Mouse (Mus musculus) lung, adult 2 months (tissue): ENCODE results near the gene Il10ra. TPM values are rescaled to one million over a fixed set of nuclear protein-coding genes. Genes with fewer than 3 reads are reported as not detected.

ENCODE experiments used
- DNase-seq: peaks from one replicate; pipeline ENCODE4 v3.0.0; 2022
- H3K4me1 ChIP-seq: fragments of 200-500 bp; 2 replicates; pipeline ENCODE4 v1.6.1; 2011; ENCODE audit warnings: low read length; ENCODE audit not compliant: control insufficient read depth, insufficient read depth
- H3K4me3 ChIP-seq: fragments of 200-500 bp; replicated peaks from 2 replicates; pipeline ENCODE3; 2011; ENCODE audit warnings: low read depth, mild to moderate bottlenecking, control low read depth, low read length; ENCODE audit errors: extremely low read depth
- CTCF ChIP-seq: fragments of 200-500 bp; IDR thresholded peaks from 2 replicates; pipeline ENCODE4 v1.5.1; 2011; ENCODE audit warnings: mild to moderate bottlenecking, low read length, control low read depth; ENCODE audit not compliant: insufficient read depth
- POLR2A ChIP-seq: fragments of 200-500 bp; IDR thresholded peaks from 2 replicates; pipeline ENCODE4 v1.6.1; 2011; ENCODE audit warnings: low read depth, mild to moderate bottlenecking, control low read depth, low read length, borderline replicate concordance; ENCODE audit errors: extremely low read depth
- WGBS: fragments of 180-500 bp; shearing (Covaris S2); methylation state at CpG from one replicate; pipeline ENCODE4 v1.1.7; 2018; 5-methylcytosine and 5-hydroxymethylcytosine counted together
- polyA plus RNA-seq: library from polyadenylated mRNA; depleted of rRNA; stranded (reverse); fragments of >200 nt; gene quantifications from 2 replicates; pipeline ENCODE4 v1.2.3, GENCODE M21; 2012; rRNA removed

Gene Il10ra
- polyA plus RNA-seq, 1 experiment, result 12.9 TPM

GRCm38 (mm10) chr9:45212001-45212400 is 56.9 kb downstream of the Il10ra start:
- 69% methylated on average over 6 of the region's 6 CpGs for WGBS
- no peaks in the 10 kb centered on the region for H3K4me1 ChIP-seq
- no peak overlapping the region for H3K4me3 ChIP-seq
- DNase-seq, result no peak
- TF ChIP-seq POLR2A (no peak), CTCF (no peak)

DNA sequence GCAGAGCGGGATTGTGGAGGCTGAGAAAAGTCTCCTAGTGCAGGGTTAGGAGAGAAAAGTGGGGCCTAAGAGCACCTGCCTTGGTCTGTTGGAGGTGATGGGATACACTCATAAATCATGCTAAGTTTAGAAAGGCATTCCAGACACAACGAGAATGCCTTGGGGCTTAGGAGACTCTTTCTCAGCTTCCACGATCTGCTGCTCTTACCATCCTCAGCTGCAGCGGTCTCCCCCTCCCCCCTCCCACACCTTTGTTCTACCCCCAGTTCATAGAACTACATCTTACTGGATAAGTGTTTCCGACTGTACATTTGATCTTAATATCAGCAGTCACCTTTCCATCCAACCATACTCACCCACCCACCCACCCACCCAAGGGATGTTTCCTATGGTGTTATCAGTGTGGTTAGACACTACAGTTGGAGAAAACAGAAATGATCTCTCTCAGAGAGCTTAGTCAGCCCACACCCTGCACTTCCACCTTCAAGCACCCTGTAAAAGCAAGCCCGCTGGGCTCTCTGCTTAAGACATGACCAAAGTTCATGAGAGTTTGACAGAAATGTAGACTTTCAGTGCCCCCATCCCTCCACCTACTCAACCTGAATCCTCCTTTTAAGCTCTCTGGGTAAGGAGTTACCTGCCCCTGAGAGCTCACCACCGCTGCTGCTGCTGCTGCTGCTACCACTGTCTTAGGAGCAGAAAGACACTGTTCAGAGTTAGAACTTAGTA is 61.8 kb downstream of the Il10ra start:
- no peak for DNase-seq
- 77% methylated on average over 7 of the region's 7 CpGs for WGBS
- no peak for TF ChIP-seq CTCF
- TF ChIP-seq POLR2A, result no peak
- Histone ChIP-seq H3K4me3 (no peak overlapping the region), H3K4me1 (no peaks in the 10 kb centered on the region; the same call in 1 of the 2 replicates)

GRCm38 (mm10) chr9:45206121-45206520 is 62.8 kb downstream of the Il10ra start:
- Histone ChIP-seq H3K4me1 (peaks cover 2% of the 10 kb centered on the region), H3K4me3 (no peak overlapping the region)
- DNase-seq, result no peak
- 70% methylated on average over 4 of the region's 4 CpGs for WGBS
- no peak for TF ChIP-seq CTCF
- no peak for TF ChIP-seq POLR2A

DNA sequence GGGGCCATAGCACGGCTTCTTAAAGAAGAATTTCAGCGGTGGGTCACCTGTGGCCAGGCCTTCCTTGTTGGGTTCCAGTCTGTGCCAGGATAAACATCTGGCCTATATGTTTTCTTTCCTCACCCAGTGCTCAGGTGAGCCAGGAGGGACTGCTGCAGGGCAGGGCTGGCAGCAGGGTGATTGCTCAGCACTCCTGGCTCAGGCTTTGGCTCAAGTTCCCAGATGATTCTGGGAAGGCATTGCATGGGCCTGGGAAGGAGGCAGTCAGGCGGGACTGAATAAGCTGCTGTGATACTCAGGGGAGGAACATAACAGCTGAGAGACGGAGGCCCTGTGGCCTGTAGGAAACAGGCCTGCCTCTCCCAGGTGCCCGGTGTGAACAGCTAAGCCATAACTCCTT is 63.8 kb downstream of the Il10ra start:
- no peak for DNase-seq
- no peak overlapping the region for H3K4me3 ChIP-seq
- WGBS, result 63% methylated on average over 5 of the region's 5 CpGs
- peaks cover 2% of the 10 kb centered on the region for H3K4me1 ChIP-seq
- TF ChIP-seq POLR2A (no peak), CTCF (no peak)

Other genes with a start within 250 kb of the Il10ra start
- gene Mpzl2, start 229.3 kb downstream of the Il10ra start, polyA plus RNA-seq, result 3.3 and 8.6 TPM in 2 replicates
- gene Mpzl3, start 214.0 kb downstream of the Il10ra start, polyA plus RNA-seq, result 1.2 and 10.7 TPM in 2 replicates
- gene Jaml, start 190.0 kb downstream of the Il10ra start, polyA plus RNA-seq, result 0.69 and 1.3 TPM in 2 replicates
- gene Scn2b, start 151.4 kb downstream of the Il10ra start, polyA plus RNA-seq, result 0.38 and 0.39 TPM in 2 replicates
- gene Scn4b, start 130.8 kb downstream of the Il10ra start, polyA plus RNA-seq, result 0.34 and 1.0 TPM in 2 replicates
- not detected in 2 replicates for gene BC049352, start 87.1 kb downstream of the Il10ra start, polyA plus RNA-seq
- 18.2 and 24.1 TPM in 2 replicates for gene Tmprss4, start 65.1 kb downstream of the Il10ra start, polyA plus RNA-seq
- gene Tmprss13, start 50.0 kb upstream of the Il10ra start, polyA plus RNA-seq, result 1.1 and 6.6 TPM in 2 replicates
- 19.8 and 31.7 TPM in 2 replicates for gene Fxyd6, start 101.0 kb upstream of the Il10ra start, polyA plus RNA-seq
- gene Fxyd2, start 130.5 kb upstream of the Il10ra start, polyA plus RNA-seq, result 8.5 and 8.8 TPM in 2 replicates
- 0.35 and 0.38 TPM in 2 replicates for gene Dscaml1, start 157.5 kb upstream of the Il10ra start, polyA plus RNA-seq